Mouse (Mus musculus) MN1 (cell line): ENCODE results near the gene Caap1.
A peak's percentile ranks its signal among the peaks of the same experiment; 100 is the strongest.

ENCODE experiments used
- DNase-seq: peaks from one replicate; pipeline ENCODE4 v3.0.0-alpha.2; 2016; ENCODE audit warnings: low spot score

The Caap1 gene

DNA sequence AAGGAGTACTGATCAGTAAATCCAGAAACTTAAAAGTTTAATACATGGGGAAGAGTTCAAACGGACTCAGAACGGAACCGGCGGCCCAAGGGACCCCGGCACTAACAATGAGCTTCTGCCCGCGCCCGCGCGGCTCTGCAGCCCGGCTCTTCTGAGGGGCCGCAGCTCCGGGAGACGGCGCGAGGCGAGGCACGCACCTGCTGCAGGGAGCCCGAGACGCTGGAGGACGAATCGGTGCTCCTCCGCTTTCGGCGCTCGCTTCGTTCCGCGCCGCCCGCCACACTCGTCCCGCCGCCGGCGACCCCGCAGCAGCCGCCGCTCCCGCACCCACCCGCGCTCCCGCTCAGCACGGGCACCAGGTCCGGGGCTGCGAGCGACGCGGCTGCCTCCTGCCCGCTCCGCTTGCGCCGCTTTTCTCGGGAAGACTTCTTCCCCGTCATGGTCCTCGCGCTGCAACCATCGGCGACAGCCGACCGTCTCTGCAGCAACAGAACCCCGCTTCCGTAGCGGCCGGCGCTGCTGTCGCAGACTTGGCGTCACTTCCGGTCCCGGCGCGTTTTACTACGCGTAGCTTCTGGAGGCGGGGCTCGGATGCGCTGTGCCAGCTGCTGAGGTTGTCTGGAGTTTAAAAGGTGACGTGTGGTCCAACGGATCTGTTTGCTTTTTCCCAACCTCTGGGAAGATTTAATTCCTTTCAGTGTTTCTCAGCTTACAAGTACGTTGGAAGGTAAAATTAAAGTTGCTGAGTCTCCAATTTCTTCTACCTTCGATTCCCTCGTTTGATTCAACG lies at the start of gene Caap1, which contains the start of gene Gm10306:
Gene Caap1, minus strand, starts transcription at position 532 of the 790 bp plus-strand sequence.
Gene Gm10306, plus strand, starts transcription at position 282 of the 790 bp plus-strand sequence.
- DNase-seq: peak; percentile 90

DNA sequence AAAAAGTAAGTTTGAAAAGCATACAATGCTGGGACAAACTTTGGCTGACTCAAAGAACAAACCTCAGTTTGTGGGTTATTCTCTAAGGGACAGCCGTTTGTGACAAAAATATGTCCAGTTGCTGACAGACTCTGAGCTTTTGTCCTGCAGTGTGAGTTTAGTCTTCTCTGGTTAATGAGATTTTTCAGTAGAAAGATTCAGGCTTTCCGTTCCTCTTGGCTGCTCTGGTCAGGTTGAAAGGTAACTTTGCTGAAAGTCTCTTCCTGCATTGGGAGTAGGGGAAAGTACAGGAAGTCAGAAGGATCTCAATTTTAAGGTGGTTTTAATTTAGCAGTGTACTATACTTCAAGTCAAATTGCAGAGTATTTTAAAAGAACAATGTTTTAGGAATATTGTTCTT lies 49.0 kb upstream of the Caap1 start:
- DNase-seq: no peak

DNA sequence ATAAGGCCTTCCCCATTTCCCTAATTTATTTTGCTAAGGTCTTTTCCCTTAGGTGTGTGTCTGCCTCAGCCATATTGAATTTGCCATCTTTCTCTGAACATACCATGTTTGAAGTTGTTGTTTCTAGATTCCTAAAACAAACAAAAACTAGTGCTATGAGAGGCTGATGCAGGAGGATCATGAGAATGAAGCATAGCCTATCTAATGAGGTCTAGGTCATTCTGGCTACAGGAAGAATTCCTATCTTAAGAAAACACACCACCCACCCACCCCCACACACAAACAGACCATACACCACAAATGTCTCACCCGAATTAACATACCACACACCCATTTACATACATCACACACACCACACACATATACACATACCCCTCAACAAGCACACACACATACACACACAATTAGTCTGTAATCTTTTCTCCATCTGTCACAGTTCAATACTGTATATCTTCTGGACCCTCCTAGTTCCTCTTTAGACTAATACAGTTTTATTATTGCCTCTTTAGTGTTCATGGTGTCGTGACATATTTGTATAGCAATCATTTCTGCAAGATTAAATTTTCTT lies 47.9 kb upstream of the Caap1 start:
- DNase-seq: no peak

DNA sequence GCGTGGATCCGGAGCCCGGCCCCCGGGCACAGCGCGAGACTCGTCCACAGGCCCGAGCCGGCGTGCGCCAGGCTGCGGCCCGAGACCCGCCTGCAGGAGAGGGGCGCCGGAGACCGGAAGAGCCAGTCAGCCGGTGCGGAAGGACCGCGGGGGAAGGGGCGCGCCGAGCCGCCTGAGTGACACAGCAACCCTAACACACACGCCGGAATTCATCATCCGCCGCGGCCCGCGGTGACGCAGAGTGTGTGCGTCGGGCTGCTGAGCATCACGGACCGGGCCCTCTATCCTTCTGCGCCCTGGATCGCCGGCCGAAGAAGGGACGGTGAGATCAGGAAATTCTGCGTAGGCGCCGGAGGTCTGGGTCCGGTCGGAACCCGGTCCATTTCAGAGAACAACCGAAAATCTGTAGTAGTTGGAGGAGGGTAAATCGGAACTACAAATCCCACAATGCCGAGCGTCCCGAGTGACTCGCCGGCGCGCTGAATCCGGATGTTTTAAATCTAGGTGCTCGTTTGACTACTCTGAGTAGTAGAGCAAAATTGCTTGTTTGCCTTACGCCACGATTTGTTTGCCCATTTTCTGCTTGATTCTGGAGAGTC lies 46.5 kb upstream of the Caap1 start, which contains the start of gene Plaa:
Gene Plaa, minus strand, starts transcription at position 214 of the 599 bp plus-strand sequence.
- peak; percentile 87 for DNase-seq

DNA sequence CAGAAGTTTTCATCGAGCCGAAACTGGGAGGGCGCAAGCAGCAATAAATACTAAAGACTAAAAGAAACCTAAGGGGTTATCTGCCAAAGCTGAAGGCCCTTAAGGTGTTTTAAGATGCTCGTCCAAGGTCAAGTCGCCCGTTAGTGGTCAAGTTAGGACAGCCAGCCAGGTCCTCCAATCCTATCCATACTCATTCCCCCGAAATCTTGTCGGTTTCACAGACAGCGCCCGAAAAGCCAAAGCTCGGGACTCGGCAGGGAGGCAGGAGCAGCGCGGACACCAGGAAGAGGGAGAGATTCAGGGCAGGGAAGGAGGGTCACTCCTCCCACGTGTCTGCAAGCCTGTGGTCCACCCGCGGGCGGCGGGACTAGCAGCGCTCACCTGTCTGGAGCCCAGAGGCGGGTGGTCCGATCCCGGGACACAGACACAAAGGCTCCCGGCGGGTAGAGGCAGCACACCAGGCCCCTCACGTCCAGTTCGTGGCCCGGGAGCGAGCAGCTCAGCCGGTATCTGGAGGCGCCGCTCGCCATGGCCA lies 46.0 kb upstream of the Caap1 start:
- peak; percentile 41 for DNase-seq

DNA sequence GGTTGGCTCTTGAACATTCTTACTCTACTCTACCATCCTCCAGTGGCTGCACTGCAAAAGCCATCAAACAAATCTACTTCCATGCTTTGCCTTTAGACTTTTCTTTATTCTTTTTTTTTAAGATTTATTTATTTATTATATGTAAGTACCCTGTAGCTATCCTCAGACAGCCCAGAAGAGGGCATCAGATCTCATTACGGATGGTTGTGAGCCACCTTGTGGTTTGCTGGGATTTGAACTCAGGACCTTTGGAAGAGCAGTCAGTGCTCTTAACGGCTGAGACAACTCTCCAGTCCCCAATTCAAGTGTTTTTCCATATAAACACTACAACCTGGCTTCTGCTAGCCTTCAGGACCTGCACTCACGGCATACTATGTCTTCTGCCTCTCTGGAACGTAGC lies 44.8 kb upstream of the Caap1 start:
- no peak for DNase-seq

DNA sequence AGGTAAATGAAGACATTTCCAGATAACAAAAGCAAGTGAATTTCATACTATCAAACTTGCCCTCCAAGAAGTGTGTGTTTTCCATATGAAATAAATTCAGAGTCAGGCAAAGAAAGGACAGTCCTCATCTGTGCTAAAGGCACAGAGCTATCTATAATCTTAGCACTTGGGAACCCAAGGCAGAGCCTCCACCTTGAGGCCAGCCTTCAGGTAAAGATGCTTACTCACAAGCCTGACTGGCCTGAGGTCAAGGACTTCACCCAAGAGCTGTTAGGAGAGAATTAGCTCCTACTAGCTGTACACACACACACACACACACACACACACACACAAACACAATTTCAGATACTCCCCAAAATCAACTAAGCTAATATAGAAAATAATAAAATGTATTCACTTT lies 36.1 kb upstream of the Caap1 start:
- no peak for DNase-seq

DNA sequence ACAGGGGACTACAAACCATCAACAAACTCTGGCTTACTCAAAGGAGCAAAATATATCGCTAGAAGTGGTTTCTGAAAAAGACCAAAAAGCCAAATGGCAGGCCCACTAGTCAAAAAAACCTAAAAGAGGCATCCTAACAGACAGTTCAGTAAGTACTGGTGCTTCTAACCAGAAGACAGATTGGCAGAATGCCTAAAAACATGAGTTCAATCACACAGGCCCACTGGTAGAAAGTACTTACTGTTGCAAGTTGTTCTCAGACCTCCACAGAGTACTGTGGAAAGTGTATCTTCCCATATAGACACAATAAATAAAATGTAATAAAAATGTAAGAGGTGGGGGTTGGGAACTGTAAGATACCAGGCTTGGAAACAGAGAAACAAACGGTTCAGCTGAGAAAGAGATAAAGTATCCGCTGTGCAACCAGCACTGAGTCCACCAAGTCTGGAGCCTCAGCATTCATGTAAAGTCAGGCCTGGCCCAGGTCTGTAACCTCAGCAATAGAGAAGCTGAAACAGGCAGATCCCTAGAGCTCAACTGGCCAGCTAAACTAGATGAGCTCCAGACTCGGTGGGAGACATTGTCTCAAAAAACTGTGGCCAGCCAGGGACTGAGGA lies 35.3 kb upstream of the Caap1 start:
- no peak for DNase-seq

DNA sequence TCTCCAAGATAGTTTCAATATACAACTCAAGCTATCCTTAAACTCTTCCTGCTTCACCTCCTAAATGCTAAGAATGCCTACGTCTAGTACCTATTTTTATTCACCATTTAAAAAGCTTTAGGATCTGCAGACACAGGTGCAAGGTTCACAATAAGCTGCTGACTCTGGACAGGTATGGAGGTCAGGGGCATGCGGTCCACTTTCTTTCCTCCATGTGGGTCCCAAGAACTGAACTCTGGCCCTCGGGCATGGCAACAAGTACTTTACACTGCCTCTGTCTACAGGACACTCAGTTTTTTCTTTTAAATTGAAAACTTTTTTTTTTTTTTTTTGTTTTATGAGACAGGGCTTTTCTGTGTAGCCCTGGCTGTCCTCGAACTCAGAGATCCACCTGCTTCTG lies 16.1 kb upstream of the Caap1 start:
- no peak for DNase-seq

DNA sequence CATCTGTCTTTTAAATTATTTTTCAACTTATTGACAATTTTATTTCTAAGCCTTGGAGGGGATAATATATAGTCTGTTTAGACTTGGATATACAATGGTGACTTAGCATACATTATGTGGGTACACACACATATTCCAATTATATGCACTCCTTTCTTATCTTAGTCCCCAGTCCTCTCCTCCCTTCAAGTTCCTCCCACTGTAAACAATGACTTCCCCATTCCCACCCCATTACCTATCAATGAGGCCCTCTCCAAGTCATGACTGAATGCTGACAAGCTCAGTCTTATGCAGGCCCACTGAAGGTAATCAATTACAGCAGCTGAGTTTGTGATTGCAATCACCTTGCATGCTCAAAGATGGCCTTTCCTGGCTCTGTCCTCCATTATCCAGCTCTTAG lies 7.7 kb upstream of the Caap1 start:
- DNase-seq: no peak

DNA sequence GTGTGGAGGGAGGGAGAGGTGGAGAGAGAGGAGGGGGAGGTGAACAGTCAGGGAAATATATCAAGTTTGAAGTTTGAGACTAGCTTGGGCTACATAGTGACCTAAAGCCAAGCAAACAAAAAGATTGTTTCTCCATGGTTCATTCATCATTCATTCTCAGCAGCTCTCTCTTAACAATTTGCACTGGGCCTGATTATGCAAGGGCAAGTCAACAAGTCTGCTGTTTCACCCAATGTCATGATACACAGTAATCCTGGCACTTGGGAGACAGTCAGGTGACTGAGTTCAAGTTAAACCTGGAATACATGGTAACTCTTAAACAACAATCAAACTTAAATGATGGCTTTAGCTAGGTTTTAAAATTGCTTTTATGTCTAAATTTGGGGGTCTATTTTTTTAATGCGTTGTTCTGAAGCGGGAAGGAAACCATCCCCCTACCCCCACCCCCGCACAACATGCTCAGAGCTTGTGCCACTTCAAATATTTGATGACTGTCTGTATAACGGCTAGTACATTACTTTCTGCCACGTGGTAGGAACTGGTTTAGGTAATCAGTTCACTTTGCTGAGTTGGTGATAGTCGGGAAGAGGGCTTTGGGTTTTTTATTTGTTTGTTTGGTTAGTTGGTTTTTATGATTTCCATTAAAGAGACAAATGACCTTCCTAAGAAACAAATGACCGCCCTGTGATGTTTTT lies 5.5 kb upstream of the Caap1 start:
- DNase-seq: no peak

DNA sequence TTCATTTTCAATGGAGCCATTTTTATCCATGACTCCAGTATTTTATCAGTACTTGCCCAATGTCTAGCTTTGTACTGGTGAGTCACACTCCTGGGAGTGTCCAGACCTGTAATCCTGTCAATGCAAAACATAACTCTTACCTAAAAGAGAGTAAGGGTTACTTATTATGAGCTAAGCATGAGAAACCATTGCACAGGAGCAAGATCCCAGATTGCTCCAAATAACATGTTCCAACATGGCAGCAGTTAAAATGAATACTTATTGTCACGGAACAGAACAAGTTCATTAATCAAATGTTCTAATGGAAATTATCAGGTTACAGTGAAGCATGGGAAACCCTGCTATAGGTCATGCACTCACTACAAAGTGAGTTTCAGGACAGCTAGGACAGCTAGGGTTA lies 3.7 kb upstream of the Caap1 start:
- no peak for DNase-seq

DNA sequence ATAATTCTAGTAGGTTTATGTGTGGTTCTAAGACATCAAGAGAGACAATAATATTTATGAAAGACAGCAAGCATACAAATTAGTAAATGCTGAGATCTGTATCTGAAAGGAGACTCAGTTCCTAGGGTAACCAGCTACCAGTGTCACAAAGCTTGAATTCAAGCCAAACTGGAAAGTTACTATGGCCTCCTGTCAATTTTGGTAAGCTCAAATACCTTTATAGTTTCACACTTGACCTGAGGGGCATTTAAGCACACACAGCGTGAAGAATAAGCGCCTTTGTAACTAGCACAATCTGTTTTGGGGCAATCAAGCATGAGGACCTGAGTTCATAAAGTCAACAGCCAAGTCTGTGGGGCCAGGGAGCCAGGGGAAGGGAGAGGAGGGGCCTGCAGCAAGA lies 2.7 kb upstream of the Caap1 start:
- no peak for DNase-seq

DNA sequence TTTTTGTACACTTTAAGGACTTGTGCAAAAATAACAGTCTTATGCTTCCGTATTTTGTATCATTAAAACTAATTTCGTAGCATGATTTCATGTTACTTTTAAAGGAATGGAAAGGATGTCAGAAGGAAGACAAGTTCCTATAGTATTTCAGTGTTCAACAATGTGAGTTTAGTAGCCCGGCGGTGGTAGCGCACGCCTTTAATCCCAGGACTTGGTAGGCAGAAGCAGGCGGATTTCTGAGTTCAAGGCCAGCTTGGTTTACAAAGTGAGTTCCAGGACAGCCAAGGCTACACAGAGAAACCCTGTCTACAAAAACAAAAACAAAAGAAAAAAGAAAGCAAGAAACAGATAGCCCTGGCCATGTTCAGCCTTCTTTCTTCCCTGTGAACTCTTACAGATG lies 549 bp upstream of the Caap1 start:
- no peak for DNase-seq

DNA sequence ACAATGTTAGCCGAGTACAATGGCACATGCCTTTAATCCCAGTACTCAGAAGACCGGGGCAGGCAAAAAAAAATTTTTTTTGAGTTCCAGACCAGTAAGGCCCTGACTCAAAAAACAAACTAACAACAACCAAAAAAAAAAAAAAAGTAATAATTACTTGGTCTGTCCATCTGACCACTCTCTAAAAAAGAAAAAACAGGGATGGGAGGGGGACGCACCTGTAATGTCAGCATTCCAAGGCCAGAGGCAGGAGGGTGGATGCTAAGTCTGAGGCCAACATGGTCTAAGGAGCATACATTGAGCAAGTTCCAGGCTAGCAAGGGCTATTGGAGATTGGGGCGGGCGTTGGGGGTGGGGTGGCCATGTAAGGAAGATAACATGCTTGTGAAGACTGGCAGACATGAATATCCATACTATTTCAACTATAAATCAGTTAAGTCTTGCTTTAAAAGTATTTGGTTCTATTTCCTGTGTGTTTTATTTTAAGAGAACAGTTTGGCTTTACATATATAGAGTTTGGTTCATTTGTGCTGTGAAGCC lies 1.6 kb downstream of the Caap1 start:
- DNase-seq: no peak

DNA sequence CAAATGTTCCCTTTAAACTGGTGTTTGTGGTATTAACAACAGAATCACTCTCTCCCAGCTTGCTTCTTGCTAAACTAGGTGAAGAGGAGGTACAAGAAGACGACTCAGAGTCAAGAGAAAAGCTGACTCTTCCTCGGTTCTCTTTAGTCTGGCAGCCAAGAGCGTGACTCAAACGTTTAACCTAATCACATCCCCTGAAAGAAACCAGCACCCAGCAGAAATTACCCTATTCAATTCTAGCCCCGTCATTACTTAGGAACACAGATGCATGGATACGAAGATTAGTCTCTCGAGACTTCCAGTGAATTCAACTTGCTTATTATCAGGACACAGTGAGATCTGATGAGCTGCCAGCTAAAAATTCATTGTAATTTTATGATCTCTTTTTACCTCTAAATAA lies 12.3 kb downstream of the Caap1 start:
- DNase-seq: peak; percentile 76

DNA sequence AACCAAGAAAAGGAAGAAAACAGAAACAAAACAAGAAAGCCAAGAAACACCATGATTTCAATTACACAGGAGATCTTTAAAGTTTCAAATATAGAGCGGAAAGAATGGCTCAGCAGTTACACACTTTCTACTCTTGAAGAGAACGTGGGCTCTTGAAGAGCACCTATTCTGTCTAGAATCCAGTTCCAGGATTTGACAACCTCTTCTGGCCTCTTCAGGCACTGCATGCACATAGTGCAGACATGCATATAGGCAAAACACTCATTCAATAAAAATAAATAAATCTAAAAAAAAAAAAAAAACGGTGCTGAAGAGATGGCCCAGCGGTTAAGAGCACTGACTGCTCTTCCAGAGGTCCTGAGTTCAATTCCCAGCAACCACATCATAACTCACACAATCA lies 13.6 kb downstream of the Caap1 start:
- DNase-seq: no peak

DNA sequence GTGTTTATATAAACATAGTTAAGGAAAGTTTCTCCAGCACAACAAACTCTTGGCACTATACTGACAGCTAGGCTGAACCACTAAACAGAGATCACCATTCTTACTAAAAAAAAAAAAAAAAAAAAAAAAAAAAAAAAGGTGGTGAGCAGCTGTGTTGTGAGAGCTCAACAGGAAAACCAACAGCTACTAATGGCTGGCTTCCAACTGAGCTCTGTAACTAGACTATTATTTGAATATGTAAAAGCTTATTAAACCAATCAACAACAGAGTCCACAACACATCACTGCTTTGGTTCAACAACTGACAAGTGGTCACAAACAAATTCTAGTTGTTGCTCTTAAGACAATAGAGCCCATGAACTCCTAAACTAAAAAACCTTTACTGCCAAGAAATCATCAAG lies 23.4 kb downstream of the Caap1 start:
- DNase-seq: no peak

DNA sequence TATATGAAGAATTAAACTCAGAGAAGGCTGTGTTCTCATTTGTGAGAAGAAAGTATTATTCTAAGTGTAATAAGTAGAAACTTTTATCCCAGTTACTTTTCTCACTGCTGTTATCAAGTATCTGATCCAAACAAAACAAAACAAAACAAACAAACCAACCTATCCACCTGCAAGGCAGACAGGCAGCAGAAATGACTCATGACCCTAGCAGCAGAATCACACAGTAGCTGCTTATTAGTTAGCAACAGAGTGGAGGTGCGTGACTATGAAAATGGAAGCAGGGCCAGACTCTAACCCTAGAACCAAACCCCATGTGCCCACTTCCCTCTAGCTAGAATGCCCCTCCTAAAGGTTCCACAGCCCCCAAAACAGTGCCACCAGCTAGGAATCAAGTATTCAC lies 27.1 kb downstream of the Caap1 start:
- no peak for DNase-seq

DNA sequence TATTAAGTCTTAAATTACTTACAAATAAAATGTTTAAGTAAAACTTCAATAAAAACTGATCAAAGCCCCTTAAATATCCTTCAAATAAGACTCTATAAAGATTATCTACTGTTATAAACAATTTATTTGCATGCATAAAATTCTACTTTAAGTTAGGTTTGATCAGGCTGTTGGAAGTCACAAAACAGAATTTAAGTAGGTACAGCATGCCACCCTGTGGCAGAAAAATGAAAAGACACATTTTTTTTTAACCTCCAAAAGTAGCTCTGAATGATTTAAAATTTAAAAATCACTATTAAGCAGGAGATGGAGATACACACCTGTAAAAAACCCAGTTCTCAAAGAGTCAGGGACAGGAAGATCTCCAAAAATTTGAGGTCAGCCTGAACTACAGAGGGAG lies 33.3 kb downstream of the Caap1 start:
- DNase-seq: peak; percentile 9

DNA sequence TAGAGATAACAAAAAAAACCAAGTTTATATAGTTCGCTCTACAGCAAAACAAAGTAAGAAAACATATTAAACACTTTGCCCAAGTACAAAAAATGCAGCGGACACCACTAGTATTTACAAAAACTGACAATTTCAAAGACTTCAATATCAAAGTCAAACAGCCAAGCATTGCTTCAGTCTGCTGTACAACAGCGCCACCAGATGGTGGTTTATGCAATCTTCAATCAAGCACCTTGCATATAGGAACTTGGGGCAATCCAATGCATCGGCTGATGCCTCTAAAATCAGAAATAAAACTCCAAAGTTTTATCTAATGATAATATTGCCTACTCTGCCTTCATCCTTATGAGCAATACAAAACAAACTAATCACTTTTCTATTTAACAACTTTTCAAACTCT lies 39.0 kb downstream of the Caap1 start:
- DNase-seq: peak; percentile 66

DNA sequence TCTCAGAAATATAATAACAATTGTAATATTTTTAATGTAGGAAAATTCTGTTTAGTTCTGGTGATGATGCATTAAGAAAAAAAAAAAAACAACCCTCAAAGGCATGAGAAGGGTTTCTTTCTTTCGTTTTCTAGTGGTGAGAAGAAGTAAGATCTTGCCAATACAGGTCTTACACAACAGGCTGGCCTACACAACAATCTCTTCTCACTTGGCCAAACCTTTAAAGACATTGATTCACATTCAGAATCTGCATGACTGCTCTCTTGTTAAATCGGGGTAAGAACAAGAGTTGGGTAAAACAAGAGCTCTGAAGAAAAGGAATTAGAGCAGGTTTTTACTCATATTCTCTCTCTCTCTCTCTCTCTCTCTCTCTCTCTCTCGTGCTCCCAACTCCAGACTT lies 41.2 kb downstream of the Caap1 start:
- no peak for DNase-seq
